Mouse (Mus musculus) hindbrain, postnatal 0 days (tissue): Measurements from ENCODE around the gene C3ar1. TPM values are rescaled to one million over a fixed set of nuclear protein-coding genes. Genes with fewer than 3 reads are reported as not detected.

Experiments used
- ATAC-seq: fragments of 200-750 bp; cut with Nextera tagmentation; 2 replicates; pipeline ENCODE4 v1.8.0; 2017; ENCODE audit warnings: mild to moderate bottlenecking, moderate TSS enrichment, moderate library complexity
- DNase-seq: peaks from one replicate; pipeline ENCODE4 v3.0.0-alpha.2; 2015; ENCODE audit warnings: low spot score
- H3K27ac ChIP-seq: fragments of 300-500 bp; sonication (generic); 2 replicates; pipeline ENCODE4 v1.5.1; 2014; ENCODE audit warnings: mild to moderate bottlenecking
- H3K27me3 ChIP-seq: fragments of 300-500 bp; sonication (generic); 2 replicates; pipeline ENCODE4 v1.6.1; 2014; ENCODE audit warnings: low read length, mixed read lengths; ENCODE audit not compliant: insufficient read depth
- H3K36me3 ChIP-seq: fragments of 300-500 bp; sonication (generic); 2 replicates; pipeline ENCODE4 v1.6.1; 2014; ENCODE audit warnings: low read length, mixed read lengths; ENCODE audit not compliant: insufficient read depth
- H3K4me1 ChIP-seq: fragments of 300-500 bp; sonication (generic); 2 replicates; pipeline ENCODE4 v1.6.1; 2014; ENCODE audit warnings: antibody characterized with exemption, low read length, mixed read lengths; ENCODE audit not compliant: insufficient read depth
- H3K4me2 ChIP-seq: fragments of 300-500 bp; sonication (generic); 2 replicates; pipeline ENCODE4 v1.6.1; 2014; ENCODE audit warnings: low read depth, mild to moderate bottlenecking, low read length, moderate library complexity, mixed read lengths
- H3K4me3 ChIP-seq: fragments of 300-500 bp; sonication (generic); 2 replicates; pipeline ENCODE4 v1.5.1; 2014; ENCODE audit warnings: low read length
- H3K9ac ChIP-seq: fragments of 300-500 bp; sonication (generic); replicated peaks from 2 replicates; pipeline ENCODE4 v1.6.1; 2014; ENCODE audit warnings: mild to moderate bottlenecking, low read length, moderate library complexity, mixed read lengths
- H3K9me3 ChIP-seq: fragments of 300-500 bp; sonication (generic); 2 replicates; pipeline ENCODE4 v1.6.1; 2016; ENCODE audit warnings: low read length, mixed read lengths
- CTCF ChIP-seq: IDR thresholded peaks from 2 replicates; pipeline ENCODE4 v1.5.1; 2016; ENCODE audit warnings: antibody characterized with exemption, control low read depth, low read depth
- WGBS: fragments of 180-500 bp; shearing (Covaris S2); extraction: QIAGEN DNeasy Blood & Tissue Kit; methylation state at CpG from one replicate; pipeline ENCODE4 v1.1.7; 2014; 5-methylcytosine and 5-hydroxymethylcytosine counted together
- polyA plus RNA-seq: library from polyadenylated mRNA; unstranded; fragments of >200 nt; fragmentation: Nextera tagmentation; extraction: Ambion mirVana; gene quantifications from 2 replicates; pipeline ENCODE4 v1.2.1, GENCODE M21; 2015
- total RNA-seq: library from RNA; depleted of rRNA; stranded (reverse); fragments of >200 nt; gene quantifications from 2 replicates; pipeline ENCODE4 v1.2.3, GENCODE M21; 2014

Gene C3ar1
- total and polyA plus RNA-seq, 2 experiments from 2014 or later = 1.4 to 2.2 TPM

DNA sequence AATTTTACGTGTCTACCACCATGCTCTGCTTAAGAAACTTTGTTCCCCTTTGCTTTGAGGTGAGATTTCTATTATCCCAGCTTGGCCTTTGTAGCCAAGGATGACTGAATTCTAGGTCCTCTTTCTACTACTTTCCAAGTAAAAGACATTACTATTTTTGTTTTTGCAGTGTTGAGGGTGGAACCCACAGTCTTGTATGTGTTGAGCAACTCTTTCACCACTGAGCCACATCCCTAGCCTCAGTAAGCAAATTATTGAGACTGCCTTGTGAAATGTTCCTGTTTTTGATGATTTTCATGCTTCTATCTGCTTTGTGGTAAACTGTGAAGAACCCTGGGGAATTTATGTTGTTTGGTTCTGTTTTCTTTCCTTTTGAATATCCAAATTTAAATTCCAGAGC lies 6.9 kb upstream of the C3ar1 start:
- 75% methylated on average over 1 of the region's 1 CpGs for WGBS
- no peak overlapping the region for H3K4me3 ChIP-seq
- H3K27ac ChIP-seq = no peak overlapping the region
- ATAC-seq (no peak), DNase-seq (no peak)
- H3K36me3 ChIP-seq = no peaks in the 10 kb centered on the region
- no peak overlapping the region for H3K9ac ChIP-seq
- TF ChIP-seq CTCF = no peak
- no peak overlapping the region for H3K4me2 ChIP-seq
- 0 out of 2 replicates have a peak, but pooled peaks cover 3% of the 10 kb centered on the region for H3K9me3 ChIP-seq
- no peaks in the 10 kb centered on the region for H3K4me1 ChIP-seq
- H3K27me3 ChIP-seq = no peaks in the 10 kb centered on the region

DNA sequence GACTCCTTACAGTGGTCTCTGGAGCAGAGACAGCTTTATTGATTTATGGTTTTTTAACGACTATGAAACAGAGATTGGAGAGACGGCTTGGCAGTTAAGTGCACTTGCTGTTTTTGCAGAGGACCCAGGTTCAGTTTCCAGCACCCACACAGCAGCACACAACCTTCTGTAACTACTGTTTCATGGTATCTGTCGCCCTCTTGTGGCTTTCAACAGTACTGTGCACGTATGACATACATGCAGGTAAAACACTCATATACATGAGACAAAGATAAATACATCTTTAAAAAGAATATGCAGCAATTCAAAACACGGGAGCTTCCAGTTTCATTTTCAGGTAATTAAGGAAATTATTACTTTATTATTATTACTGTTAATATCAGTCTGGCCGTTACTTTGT lies 6.5 kb upstream of the C3ar1 start:
- H3K36me3 ChIP-seq = no peaks in the 10 kb centered on the region
- ATAC-seq (no peak), DNase-seq (no peak)
- H3K9me3 ChIP-seq = 0 out of 2 replicates have a peak, but pooled peaks cover 3% of the 10 kb centered on the region
- no peaks in the 10 kb centered on the region for H3K27me3 ChIP-seq
- H3K9ac ChIP-seq = no peak overlapping the region
- TF ChIP-seq CTCF = peak; percentile 24; the same call in 1 of the 2 replicates
- H3K4me3 ChIP-seq = no peak overlapping the region
- no peak overlapping the region for H3K4me2 ChIP-seq
- 77% methylated on average over 6 of the region's 6 CpGs for WGBS
- H3K4me1 ChIP-seq = no peaks in the 10 kb centered on the region
- no peak overlapping the region for H3K27ac ChIP-seq

DNA sequence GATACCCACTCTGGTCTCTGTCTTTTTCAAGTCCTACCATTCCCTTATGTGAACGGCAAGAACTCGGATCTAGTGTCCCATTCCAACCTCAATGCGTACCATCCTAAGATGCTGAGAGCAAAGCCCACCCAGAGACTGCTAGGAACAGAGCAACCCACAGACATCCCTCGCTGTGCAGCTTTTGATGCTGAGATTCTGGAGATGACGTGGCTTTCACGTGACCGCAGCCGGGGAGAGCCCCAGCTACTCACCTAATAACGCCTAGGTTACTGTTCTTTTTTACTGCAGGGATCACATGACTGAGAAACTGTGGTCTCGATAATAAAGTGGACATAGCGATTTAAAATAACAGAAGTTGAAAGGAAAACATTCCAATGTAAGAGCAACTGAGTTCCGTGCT lies 1.4 kb downstream of the C3ar1 start:
- no peaks in the 10 kb centered on the region for H3K9me3 ChIP-seq
- 85% methylated on average over 12 of the region's 12 CpGs for WGBS

DNA sequence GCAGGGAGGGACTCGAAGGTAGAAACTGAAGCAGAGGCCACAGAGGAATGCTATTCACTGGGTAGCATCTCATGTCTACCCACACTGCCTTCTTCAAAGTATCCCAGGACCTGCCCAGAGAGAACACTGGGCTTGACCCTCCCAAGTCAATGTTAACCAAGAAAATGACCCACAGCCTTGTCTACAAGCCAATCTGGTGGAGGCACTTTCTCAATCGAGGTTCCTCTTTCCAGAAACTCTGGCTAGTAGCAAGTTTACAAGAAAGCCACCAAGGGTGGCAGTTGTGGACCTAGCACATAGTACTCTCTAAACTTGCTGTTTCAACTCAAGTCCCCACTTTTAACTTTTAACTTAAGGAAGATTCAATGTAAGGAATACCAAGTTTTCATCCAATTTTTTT lies 3.3 kb downstream of the C3ar1 start:
- Histone ChIP-seq H3K36me3 (no peaks in the 10 kb centered on the region), H3K27ac (no peak overlapping the region), H3K9ac (no peak overlapping the region), H3K4me1 (no peaks in the 10 kb centered on the region), H3K9me3 (no peaks in the 10 kb centered on the region), H3K4me3 (no peak overlapping the region), H3K27me3 (no peaks in the 10 kb centered on the region), H3K4me2 (no peak overlapping the region)
- TF ChIP-seq CTCF = no peak
- WGBS = 76% methylated on average over 2 of the region's 2 CpGs
- DNase-seq (no peak), ATAC-seq (no peak)

More for the DNA sequence above, 1.4 kb downstream of the C3ar1 start:
- no peak overlapping the region for H3K4me2 ChIP-seq
- no peaks in the 10 kb centered on the region for H3K36me3 ChIP-seq
- DNase-seq (no peak), ATAC-seq (no peak)
- no peaks in the 10 kb centered on the region for H3K27me3 ChIP-seq
- no peak for TF ChIP-seq CTCF
- no peak overlapping the region for H3K27ac ChIP-seq
- no peak overlapping the region for H3K9ac ChIP-seq
- H3K4me1 ChIP-seq = no peaks in the 10 kb centered on the region
- H3K4me3 ChIP-seq = no peak overlapping the region

DNA sequence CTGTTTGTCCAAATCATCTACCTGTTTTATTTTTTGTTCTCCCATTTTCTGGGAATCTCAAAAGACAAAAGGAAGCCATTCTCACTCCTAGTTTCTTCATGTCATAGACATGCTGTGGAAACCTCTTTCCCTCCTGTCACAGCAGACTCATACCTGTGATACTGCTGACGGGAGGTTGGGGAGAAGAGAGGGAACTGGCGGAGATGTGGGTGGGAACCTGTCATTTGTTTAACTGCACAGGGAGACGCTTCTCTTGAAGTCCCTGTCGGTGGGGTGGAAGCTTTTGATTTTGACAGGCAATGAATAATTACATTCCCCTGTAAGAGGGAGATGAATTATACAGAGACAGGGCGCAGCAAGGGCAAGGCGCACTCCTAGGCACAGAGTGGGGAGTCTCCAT lies 12.2 kb downstream of the C3ar1 start:
- no peak for TF ChIP-seq CTCF
- DNase-seq = no peak
- 71% methylated on average over 6 of the region's 6 CpGs for WGBS

DNA sequence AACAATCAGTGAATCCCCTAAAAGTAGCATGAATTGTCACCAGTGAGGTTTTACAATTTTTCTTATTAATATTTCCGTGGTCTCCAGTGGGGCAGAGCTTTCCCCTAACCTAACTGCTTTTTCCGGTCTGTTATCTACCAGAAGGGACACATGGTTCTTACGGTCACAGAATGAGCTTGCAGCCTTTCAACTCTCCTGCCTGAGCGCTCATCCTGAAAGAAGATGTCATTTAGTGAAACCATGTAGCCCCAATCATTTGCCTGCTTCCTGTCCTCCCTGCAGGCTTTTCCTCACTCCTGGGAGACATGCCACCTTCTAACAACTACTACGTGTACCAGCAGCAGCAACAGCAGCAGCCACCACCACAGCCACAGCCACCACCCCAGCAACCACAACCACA lies 18.4 kb downstream of the C3ar1 start:
- DNase-seq = no peak
- no peaks in the 10 kb centered on the region for H3K27me3 ChIP-seq
- no peak overlapping the region for H3K4me2 ChIP-seq
- no peak overlapping the region for H3K9ac ChIP-seq
- 0 out of 2 replicates have a peak, but pooled peaks cover 2% of the 10 kb centered on the region for H3K9me3 ChIP-seq
- H3K4me3 ChIP-seq = no peak overlapping the region
- ATAC-seq = no peak
- no peaks in the 10 kb centered on the region for H3K4me1 ChIP-seq
- TF ChIP-seq CTCF = no peak
- H3K36me3 ChIP-seq = peaks cover 62% of the 10 kb centered on the region
- WGBS = 86% methylated on average over 5 of the region's 5 CpGs
- H3K27ac ChIP-seq = no peak overlapping the region

More for the DNA sequence above, 12.2 kb downstream of the C3ar1 start:
- H3K27me3 ChIP-seq = no peaks in the 10 kb centered on the region
- H3K4me3 ChIP-seq = no peak overlapping the region
- no peak overlapping the region for H3K9ac ChIP-seq
- no peaks in the 10 kb centered on the region for H3K4me1 ChIP-seq
- ATAC-seq = no peak
- no peak overlapping the region for H3K27ac ChIP-seq
- no peak overlapping the region for H3K4me2 ChIP-seq
- H3K36me3 ChIP-seq = peaks cover 31% of the 10 kb centered on the region
- no peaks in the 10 kb centered on the region for H3K9me3 ChIP-seq

DNA sequence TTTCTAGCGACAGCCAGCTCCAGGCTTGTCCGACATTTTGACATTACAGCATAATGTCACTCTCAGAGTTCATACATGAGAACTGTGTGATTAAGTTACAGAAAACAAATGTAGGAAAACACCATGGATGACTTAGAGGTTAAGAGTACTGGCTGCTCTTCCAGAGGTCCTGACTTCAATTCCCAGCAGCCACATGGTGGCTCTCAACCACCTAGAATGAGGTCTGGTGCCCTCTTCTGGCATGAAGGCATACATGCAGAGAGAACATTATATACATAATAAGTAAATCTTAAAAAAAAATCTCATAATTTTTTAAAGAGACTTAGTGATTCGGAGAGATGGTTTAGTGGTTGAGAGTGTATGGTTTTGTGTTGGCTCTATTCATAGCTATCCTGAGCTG lies 19.0 kb downstream of the C3ar1 start:
- peaks cover 62% of the 10 kb centered on the region for H3K36me3 ChIP-seq
- H3K9me3 ChIP-seq = 0 out of 2 replicates have a peak, but pooled peaks cover 2% of the 10 kb centered on the region
- H3K27ac ChIP-seq = no peak overlapping the region
- no peak overlapping the region for H3K9ac ChIP-seq
- TF ChIP-seq CTCF = no peak
- no peak for ATAC-seq
- no peak for DNase-seq
- 98% methylated on average over 3 of the region's 3 CpGs for WGBS
- H3K4me1 ChIP-seq = no peaks in the 10 kb centered on the region
- no peaks in the 10 kb centered on the region for H3K27me3 ChIP-seq
- no peak overlapping the region for H3K4me3 ChIP-seq
- H3K4me2 ChIP-seq = no peak overlapping the region
